Mouse (Mus musculus) bone marrow macrophage, adult 2 months (primary cell): ENCODE results near the gene Sf3a3. TPM values are rescaled to one million over a fixed set of nuclear protein-coding genes. Genes with fewer than 3 reads are reported as not detected.
"Not testable (repeated sequence)": the region's sequence is repeated elsewhere in the genome, so short reads cannot be mapped to it uniquely, and the experiment has no call there.

ENCODE experiments used
- H3K27ac ChIP-seq: 2 replicates; pipeline ENCODE4 v1.5.1; 2012; ENCODE audit warnings: low read depth, low read length; ENCODE audit not compliant: insufficient read depth
- H3K4me1 ChIP-seq: 2 replicates; pipeline ENCODE4 v1.6.1; 2012; ENCODE audit warnings: low read length; ENCODE audit not compliant: control insufficient read depth, insufficient read depth
- H3K4me3 ChIP-seq: 2 replicates; pipeline ENCODE4 v1.5.1; 2012; ENCODE audit warnings: mild to moderate bottlenecking, low read length, moderate library complexity; ENCODE audit not compliant: insufficient read depth
- CTCF ChIP-seq: IDR thresholded peaks from 2 replicates; pipeline ENCODE4 v1.5.1; 2012; ENCODE audit warnings: low read depth, mild to moderate bottlenecking, low read length, moderate library complexity
- POLR2A ChIP-seq: IDR thresholded peaks from 2 replicates; pipeline ENCODE4 v1.6.1; 2012; ENCODE audit warnings: mild to moderate bottlenecking, low read depth, low read length, borderline replicate concordance
- polyA plus RNA-seq: library from polyadenylated mRNA; stranded (reverse); fragments of >200 nt; gene quantifications from 2 replicates; pipeline ENCODE4 v1.2.4, GENCODE M21; 2012; ENCODE audit not compliant: missing spikeins, insufficient read depth, insufficient read length

Gene Sf3a3
- polyA plus RNA-seq, 1 experiment, result 44.4 TPM

DNA sequence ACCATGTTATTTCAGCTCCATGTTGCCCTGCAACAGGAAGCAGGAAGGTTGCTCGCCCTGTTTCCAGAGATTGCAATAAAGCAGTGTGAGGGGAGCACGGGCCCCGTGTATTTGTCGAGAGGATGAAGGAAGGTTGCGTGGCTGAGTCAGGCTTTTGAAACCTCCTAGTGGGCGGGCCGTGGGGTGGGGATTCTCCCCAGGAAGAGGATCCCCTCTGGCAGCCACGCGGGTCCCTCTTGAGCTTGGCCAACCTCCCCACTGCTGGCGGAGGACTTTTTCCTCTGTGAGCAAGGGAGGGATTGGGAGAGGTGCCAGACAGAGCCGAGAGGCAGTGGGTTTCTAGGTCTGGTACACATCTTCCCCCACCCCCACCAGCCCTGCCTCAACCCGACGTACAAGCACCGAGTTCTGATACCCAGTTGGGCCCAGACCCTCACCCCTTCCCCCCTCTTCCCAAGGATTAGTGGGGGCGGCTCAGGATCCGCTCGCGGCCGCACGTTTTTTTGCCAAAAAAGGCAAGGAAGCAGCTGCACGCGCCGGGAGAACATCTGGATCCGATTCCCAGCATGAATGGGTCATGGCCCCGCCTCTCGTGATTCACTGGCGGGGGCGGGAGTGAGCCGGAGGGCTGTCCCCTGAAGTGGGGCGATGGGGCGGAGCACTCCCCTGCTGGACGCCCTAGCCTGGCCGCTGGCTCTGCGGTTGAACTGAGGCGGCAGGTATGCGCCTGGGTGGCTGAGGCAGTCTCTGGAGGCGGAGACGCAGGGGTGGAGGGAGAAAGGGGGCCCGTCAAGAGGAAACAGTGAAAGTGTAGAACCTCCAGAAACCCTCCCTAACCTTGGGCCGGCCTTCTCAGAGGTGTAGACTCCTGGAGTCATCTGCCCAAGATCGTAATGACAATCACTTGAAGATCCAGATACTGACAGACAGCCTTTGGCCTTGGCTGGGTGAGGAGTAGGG, 5.8 kb upstream of the Sf3a3 start:
- Histone ChIP-seq H3K4me1 (peaks cover 39% of the 10 kb centered on the region), H3K4me3 (peak overlapping the region; percentile 53), H3K27ac (peak overlapping the region; percentile 93)
- TF ChIP-seq POLR2A (no peak), CTCF (no peak)

DNA sequence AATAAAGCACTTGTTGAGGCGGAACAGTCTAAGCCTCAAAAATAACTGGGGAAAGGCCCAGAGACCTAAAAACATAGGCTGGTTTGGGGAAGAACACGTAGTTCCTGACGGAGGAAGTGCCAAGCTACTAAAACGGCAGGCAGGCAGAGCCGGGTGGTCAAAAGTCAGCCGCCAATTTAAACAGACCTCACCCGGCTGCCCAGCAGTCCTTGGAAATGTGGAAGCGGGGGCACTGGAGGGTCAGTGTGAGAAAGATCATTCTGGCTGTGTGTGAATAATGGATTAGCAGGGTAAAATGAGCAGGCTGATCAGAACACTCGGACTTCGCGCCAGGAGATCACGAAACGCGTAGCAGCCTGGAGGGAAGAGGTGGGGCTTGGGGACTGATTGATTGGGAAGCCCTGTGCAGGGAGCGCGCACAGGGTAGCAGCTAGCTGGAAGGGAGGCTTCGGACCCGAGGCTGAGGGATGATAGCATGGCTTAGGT, 4.6 kb upstream of the Sf3a3 start:
- Histone ChIP-seq H3K4me3 (peak overlapping the region; percentile 55), H3K4me1 (peaks cover 39% of the 10 kb centered on the region), H3K27ac (peak overlapping the region; percentile 93)
- TF ChIP-seq POLR2A (no peak), CTCF (no peak)

DNA sequence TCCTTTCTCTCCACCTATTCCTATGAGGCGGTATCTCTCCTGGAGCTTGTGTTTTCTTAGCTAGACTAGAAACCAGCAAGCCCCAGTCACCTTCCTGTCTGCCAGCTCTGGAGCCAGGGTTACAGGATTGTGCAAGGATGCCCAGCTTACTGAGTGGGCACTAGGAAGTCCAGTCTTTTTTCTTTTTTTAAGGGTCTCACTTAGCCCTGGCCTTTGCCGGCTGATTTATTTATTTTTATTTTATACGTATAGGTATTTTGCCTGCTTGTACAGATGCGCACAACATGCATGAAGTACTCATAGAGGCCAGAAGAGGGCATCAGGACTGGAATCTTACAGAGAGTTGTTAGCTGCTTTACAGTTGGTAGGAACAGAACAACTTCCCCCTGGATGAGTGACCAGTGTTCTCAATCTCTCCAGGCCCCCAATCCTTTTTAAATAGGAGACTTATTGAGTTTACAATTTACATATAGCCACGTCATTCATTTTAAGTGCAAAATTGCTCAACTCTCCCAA, 3.7 kb upstream of the Sf3a3 start:
- TF ChIP-seq CTCF (no peak), POLR2A (no peak)
- Histone ChIP-seq H3K27ac (peak overlapping the region; percentile 93), H3K4me3 (0 out of 2 replicates have a peak overlapping the region, but pooled peaks have one; percentile 55), H3K4me1 (peaks cover 40% of the 10 kb centered on the region)

DNA sequence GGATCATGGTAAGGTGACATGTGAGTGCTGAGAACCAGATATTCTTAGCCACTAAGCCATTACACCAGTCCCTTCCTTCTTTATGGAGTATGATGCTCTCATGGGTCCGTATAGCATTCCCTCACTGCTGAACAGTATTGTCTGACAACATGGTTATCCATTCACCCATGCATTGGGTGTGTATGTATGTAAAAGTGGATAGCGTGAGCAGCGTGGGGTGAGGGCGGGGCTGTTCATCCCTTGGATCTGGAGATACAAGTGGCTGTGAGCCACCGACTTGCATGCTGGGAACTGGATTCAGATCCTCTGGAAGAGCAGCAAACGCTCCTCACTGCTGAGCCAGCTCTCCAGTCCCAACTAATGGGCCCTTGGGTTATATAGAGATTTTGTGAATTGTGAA, 2.0 kb upstream of the Sf3a3 start:
- TF ChIP-seq POLR2A (no peak), CTCF (no peak)
- Histone ChIP-seq H3K27ac (no peak overlapping the region), H3K4me1 (peaks cover 30% of the 10 kb centered on the region), H3K4me3 (no peak overlapping the region)

DNA sequence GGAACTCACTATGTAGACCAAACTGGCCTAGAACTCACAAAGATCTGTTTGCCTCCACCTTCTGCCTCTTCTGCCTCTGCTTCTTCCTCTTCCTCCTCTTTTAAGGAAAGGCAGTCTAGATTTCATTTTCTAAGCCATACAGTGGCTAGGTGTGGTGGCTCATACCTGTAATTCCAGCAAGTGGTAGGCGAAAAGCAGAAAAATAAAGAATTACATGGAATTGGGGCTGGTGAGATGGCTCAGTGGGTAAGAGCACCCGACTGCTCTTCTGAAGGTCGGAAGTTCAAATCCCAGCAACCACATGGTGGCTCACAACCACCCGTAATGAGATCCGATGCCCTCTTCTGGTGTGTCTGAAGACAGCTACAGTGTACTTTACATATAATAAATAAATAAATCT, 726 bp upstream of the Sf3a3 start:
- Histone ChIP-seq H3K4me1 (peaks cover 28% of the 10 kb centered on the region), H3K27ac (peak overlapping the region; percentile 6; the same call in 1 of the 2 replicates)
- not testable (repeated sequence) for H3K4me3 ChIP-seq

DNA sequence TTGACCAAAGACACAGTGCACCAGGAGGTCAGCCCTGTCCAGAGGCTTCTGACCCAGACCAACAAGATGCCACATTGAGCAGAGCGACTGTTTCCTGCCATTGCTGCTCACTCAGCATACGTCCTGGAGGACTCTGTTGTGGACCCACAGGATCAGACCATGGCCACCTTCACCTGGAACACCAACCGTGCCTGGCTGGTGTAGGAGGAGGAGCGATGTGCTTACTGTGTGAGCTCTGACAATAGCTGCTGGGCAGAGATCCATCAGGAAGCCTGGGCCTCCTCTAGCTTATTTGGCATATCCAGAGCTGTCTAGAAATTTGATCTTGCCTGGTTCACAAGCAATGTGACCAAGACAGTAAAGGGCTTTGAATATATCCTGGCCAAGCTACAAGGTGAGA, 4.5 kb downstream of the Sf3a3 start:
- TF ChIP-seq CTCF, result no peak
- TF ChIP-seq POLR2A, result no peak
- H3K27ac ChIP-seq, result no peak overlapping the region

DNA sequence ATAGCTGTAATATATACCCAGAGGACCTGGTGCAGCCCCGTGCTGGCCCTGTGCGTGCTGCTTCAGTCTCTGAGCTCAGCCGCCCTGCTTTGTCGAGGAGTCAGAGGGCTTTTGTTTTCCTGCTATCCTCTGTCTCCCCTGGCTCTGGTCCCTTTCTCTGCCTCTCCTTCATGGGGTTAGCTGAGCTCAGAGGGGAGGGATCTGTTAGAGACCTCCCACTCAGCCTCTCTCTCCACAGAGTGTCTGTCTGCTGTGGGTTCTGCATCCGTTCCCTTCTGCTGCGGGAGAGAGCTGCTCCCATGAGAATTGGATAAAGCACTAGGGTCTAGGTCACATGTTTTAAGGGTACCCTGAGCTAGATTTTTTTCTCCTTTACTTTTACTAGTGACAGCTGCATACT, 11.5 kb downstream of the Sf3a3 start:
- H3K4me1 ChIP-seq, result no peaks in the 10 kb centered on the region
- TF ChIP-seq POLR2A (no peak), CTCF (no peak)
- no peak overlapping the region for H3K27ac ChIP-seq
- H3K4me3 ChIP-seq, result no peak overlapping the region

More for the DNA sequence above, 4.5 kb downstream of the Sf3a3 start:
- peaks cover 8% of the 10 kb centered on the region for H3K4me1 ChIP-seq
- H3K4me3 ChIP-seq, result no peak overlapping the region

DNA sequence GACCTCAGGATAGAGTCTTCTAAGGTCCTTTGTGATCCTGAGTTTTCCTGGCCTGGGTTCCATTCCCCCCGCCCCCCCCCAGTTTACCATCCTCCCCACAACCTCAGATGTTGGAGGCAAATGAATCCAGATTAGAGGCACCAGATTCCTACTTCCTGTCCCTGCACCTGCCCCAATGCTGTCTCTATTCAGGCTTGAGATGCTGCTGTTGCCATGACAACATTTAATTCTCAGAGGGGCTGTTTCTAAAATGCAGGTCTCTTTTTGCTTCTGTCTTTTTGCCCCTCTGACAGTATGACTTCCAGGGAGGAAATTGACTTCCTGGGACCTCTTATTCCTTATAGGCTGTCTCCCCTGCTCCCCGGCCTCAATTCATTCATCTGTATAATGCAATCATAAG, 22.4 kb downstream of the Sf3a3 start:
- TF ChIP-seq POLR2A (no peak), CTCF (no peak)
- H3K27ac ChIP-seq, result no peak overlapping the region
- H3K4me3 ChIP-seq, result no peak overlapping the region
- H3K4me1 ChIP-seq, result peaks cover 28% of the 10 kb centered on the region

DNA sequence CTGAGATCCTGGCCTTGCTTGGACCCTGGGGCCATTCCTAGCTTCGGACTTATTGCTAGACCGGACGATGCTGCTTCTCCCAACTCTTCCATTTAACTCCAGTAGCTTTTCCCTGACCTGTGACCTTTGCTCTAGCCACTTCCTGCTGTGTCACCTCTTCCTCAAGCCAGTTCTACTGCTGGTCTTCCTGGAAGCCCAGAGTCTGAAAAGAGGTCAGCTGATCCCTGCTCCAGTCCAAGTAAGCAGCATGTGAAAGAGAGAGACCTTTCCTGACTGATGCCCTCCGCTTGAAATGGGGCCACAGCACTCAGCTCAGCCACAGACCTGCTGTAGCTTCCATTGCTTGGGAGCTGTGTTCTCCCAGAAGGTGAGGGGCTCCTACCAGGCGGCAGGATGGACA, 22.9 kb downstream of the Sf3a3 start:
- H3K4me3 ChIP-seq, result no peak overlapping the region
- TF ChIP-seq POLR2A (no peak), CTCF (no peak)

DNA sequence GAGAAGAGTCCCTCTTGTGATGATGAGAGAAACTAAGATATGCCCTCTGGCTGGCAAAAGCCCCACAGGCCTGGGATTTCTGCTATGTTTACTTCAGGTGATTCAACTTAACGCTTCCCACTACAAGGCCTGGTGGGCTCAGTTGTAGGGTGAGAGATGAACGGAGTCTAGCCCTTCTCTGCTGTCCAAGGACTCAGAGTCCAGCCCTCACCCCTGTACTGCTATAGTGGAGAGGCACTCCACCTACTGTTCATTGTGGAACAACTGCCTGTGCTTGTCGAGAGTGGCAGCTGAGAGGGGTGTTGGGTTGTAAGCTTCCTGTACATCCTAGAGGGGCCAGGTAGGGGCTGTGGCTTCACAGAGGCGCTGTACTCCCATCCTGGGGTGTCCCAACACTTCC, 23.4 kb downstream of the Sf3a3 start:
- H3K4me1 ChIP-seq, result peaks cover 32% of the 10 kb centered on the region
- no peak overlapping the region for H3K4me3 ChIP-seq
- H3K27ac ChIP-seq, result peak overlapping the region; percentile 70
- TF ChIP-seq POLR2A, result no peak
- no peak for TF ChIP-seq CTCF

More for the DNA sequence above, 22.9 kb downstream of the Sf3a3 start:
- Histone ChIP-seq H3K4me1 (peaks cover 31% of the 10 kb centered on the region), H3K27ac (no peak overlapping the region; the same call in 1 of the 2 replicates)
